Mouse (Mus musculus): ENCODE results near the gene Optc. TPM values are rescaled to one million over a fixed set of nuclear protein-coding genes. Genes with fewer than 3 reads are reported as not detected.

Gene Optc
- total RNA-seq (2021): under 1 TPM; 0.16 to 0.23 TPM
- long read RNA-seq, experiment 1: 0 reads
- long read RNA-seq, experiment 2, partial matches to known transcripts: 0 of 1 reads
- long read RNA-seq, experiment 2, other reads (novel, unspliced or antisense): 1 of 1 reads

DNA sequence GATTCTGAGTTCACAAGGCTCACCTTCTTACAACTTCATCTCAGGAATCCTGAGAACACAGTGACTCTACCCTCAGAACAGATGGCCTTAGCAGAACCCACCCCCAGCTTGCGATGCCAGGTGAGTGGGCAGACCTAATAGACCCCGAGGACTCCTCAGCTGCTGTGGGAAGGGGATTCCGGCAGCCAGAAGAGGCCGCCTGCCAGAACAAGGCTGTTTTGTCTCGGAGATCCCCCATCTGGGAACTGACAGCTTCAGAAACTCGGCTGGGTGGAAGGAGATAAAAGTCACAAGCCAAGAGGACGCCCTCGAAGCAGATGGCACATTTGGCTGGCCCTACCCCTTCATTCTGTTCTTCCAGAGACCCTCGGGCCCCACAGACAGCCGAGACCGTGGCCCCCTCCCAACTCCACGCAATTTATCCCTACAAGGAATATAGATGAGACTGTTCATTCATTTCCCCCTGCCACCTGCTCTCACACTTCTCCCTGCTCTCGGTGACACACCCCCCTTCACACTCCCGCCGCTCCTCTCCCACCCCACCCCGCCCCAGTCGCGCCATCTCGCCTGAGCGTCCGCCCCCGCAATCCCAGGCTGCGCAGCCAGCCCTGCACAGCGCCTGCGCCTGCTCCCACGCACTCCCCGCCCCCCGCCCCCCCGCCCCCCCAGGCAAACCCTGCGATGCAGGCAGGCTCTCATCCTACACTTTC, at the start of gene Optc:
Gene Optc, minus strand, starts transcription at position 51 of the 710 bp plus-strand sequence.
- DNase-seq: peak; percentile 44

GRCm38 (mm10) chr1:133954009-133954408, 46.2 kb upstream of the Optc start:
- no peak for DNase-seq

- DNase-seq: no peak
Observed at GRCm38 (mm10) chr1:133953261-133953742, 45.5 kb upstream of the Optc start.

DNA sequence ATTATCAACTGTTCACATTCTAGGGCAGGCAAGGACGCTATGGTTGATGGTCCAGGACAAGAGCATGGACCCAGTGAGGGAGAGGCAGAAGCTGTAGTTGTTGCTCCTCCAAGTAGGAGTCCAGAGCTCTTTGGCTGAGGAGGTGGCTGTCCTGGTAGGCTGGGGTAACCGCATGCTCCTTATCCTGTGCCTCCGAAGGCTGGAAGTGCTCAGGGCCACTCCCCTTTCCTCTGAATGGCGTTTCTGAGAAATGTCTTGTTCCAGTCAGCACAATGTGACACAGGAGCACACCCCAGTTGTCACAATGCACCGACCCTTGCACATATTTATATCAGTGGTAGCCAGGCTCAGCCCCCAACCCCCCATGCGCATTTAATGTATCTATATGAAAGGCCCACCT, 43.8 kb upstream of the Optc start:
- no peak for DNase-seq

- no peak for DNase-seq
Observed at GRCm38 (mm10) chr1:133950061-133950782, 42.4 kb upstream of the Optc start.

GRCm38 (mm10) chr1:133945106-133945505, 37.3 kb upstream of the Optc start:
- DNase-seq: no peak

DNA sequence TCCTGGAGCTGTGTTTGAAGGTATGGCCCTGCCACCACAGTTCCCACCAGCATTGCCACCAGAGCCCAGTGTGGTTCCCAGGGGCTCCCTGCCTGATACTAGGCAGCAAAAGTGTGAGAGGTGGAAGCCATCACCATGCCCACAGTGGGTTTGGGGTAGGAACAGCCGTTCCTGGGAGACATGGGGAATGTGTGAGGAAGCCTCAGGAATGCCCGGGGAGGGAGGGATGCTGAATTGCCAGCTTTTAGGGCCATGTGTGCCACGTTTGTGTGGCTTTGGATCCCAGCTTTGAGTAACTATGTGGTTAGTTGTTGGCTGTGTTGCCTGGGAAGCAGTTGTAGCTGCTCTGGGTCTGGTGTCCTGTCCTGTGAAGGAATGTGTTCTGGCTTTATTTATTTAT, 34.1 kb upstream of the Optc start:
- no peak for DNase-seq

- no peak for DNase-seq
Observed at GRCm38 (mm10) chr1:133941158-133941860, 33.5 kb upstream of the Optc start.

DNA sequence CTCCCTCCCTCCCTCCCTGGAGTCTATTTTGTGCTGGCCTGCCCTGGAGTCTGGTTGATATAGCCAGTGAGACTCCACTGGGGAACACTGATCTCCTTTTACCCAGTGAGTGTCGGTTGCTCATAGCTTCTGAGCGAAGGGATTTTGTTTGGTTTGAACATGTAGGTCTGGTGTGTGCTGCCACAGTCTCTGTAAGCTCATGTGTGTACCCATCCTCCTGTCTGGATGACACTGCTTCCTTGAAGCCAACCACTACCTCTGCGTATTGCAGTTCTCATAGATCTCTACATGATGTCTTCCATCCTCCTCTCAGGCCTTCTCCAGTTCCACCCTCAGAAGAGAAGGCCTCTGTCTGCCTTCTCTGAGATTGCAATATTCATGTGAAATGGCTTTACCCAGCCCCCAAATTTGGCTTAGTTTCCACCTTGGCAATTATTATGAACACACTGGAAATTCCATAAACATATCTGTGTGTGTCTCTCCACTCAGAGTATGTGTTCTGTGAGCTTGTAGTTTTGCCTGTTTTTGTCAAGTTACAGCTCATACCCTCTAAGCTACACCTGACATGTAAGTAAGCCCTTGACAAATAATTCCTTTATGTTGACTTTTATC, 32.8 kb upstream of the Optc start:
- no peak for DNase-seq

- no peak for DNase-seq
Observed at GRCm38 (mm10) chr1:133939708-133940107, 31.9 kb upstream of the Optc start.

GRCm38 (mm10) chr1:133936169-133936568, 28.4 kb upstream of the Optc start:
- DNase-seq: no peak

DNA sequence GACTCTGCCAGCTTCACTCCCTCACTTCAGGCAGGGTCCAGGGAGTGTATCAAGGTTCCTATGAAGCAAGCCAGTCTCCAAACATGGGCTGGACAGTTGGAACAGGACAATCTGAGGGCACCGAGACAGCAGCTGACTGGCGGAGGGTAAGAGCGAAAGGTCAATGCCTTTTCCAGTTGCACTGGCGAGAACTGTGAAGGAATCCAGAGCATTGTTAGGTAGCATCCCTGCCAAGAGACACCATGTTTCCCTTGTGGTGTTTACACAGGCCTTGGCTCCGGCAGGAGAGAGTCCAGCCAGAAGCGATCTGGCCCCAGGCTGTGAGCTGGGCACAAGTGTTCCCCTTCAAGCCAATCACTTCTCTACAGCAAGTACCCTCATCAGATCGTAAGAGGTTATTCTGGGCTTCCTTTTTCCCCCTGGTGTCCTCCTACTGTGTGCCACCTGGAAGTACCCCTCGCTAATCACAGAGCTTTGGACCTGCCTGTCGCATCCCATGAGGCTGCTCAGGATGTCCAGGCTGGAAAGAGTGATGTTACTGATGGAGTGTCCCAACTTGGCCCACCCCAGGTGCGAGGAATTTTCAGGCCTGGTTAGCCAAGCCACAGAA, 26.7 kb upstream of the Optc start:
- no peak for DNase-seq

DNA sequence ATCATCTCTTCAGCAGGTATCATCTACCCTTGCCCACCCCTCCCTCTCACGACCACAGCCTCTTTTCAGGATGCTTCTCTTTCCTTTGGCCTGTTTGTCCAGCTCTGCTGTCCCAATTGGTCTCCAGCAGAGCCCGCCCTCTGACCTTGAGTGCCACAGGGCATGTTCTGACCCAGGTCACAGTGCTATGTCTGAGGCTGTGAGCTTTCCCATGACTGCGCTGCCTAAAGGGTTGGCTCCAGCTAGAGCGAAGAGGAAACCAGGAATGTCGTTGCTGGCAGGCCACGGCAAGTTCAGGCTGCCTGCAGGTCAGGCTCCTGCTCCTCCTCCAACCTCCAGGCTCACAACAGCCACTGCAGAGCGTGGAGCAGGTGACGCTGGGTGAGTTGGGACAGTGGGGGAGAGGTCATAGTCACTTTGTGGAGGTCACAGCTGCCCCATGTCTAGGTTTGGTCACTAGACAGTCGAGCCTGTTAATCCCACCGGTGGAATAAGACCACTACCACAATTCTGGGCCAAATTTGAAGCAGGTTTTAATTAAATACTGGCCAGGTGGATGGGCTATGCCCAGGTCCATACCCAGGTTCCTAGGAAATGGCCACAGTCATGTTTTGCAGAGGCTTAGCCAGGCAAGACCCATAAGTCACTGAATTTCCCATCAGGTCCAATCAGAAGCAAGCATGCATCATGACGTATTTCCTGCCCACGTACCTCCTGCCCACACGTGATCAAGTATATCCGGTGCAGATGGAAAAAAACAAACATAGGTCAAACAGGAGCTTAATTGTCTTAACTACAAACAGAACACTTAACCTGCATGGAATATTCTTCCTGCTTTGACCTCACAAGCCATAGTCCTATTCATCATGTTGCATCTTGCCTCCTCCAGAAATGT, 25.7 kb upstream of the Optc start:
- no peak for DNase-seq

DNA sequence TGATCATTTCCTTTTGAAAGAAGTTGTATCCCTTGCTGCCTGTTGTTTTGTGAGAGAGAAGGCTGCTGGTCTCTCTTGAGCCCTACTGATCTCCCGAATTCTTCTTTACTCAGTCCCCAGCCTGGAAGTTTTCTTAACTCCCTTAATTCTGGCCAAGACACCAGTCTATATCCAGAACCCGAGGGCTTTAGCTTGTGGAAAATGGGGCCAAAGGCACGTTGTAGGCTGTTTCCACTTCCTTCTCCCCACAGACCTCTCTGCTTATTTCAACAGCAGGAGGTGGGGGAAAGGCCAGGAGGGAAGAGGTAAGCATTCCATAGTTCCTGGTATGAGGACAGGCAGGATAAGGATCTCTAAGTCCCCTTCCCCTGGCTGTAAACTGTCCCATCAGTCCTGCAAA, 22.2 kb upstream of the Optc start:
- no peak for DNase-seq

DNA sequence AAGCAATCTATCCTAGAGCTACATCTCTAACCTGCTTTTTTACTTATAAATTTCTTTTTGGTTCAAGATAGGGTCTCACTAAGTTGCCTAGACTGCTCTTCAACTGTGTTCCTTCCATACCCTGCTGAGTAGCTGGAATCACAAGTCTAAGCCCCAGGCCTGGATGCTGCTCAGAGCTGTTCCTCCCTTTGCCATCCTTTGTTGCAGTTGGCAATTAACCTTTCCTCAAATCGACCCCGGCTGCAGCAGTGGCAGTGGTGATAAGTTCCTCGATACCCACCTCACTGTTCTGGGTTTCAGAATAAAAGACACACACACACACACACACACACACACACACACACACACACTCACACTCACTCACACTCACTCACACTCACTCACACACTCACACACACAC, 17.4 kb upstream of the Optc start:
- DNase-seq: no peak

DNA sequence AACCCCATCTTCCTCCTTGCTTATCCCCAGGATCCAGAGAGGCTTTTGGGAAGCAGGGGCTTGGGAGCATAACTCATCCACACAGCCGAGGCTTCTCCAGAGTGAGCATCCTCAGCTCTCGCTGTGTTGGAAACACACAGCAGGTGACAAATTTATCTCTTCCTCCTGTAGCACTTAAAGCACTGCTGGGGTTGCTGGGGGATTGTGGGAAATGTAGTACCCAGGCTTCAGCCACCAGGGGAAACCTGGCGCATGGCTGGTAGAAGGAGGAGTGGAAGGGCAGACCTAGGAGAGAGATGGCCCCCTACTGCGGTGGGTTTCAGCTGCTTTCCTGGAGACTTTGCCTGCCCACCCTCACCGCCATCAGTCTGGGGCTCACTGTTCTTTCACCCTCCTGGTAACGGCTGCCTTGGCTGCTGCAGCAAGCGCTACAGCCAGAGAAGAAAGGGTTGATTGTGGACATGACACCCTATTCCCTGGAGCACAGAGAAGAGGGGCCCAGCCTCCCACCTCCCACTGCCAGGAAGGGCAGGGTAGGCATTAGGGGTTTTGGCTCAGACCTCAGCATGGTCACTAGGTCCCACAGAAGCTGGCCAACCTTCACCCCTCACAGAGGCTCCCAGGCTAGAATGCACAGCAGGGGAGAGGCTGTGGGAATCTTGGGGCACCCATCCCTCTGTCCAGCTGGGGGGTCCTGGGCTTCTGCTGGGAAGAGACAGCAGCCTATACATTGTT, 16.5 kb upstream of the Optc start:
- no peak for DNase-seq

- no peak for DNase-seq
Observed at GRCm38 (mm10) chr1:133923071-133923470, 15.3 kb upstream of the Optc start.

DNA sequence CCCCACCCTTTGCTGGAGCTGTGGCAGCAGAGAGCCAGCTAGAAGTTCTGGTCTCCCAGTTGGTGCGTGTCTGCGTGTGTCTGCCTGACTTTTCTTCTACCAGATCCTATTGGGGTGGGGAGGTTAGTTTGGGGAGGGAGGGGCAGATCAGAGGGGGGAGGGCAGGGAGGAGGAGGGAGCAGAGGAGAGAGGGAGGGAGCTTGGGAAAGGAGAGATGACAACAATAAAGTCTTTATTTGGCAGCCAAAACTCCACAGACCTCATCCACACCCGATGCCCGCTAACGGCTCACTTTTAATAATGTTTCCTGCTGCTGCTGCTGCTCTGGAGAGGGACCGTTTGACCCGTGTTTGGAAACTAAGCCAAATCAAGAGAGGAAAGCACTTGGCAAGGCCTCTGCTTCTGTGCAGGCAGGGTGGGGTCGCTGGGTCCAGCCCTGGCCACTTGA, 13.5 kb upstream of the Optc start, which contains the start of gene Prelp:
Gene Prelp, minus strand, starts transcription at position 111 of the 448 bp plus-strand sequence.
- no peak for DNase-seq

DNA sequence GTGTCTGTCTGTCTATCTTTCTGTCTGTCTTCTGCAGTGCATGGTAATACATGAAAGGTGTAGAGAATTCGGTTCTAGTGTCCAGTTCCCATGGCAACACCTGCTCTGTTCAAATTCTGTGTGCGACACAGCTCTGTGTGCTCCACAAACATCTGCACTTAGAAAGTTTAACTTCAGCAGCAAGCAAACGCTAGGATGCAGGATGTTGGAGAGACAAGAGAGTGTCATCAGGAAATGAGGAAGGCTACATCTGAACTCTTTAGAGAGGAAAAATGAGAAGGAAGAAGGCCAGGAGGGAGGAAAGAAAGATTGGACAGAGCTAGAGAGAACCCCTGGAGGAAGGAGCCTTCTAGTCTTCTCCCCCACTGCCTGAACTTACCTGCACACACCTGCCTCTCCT, 13.1 kb upstream of the Optc start:
- no peak for DNase-seq

GRCm38 (mm10) chr1:133920401-133920800, 12.6 kb upstream of the Optc start:
- no peak for DNase-seq
